Mouse (Mus musculus) forebrain, embryonic 10.5 days (tissue): ENCODE measurements at regions not wholly inside any gene's neighbourhood (a gene's known extent, or its start where the extent isn't known, plus 50 kb on each side); places are given as distances from the start of the nearest gene placed in this dataset.

Experiments used
- DNase-seq: peaks from one replicate; pipeline ENCODE4 v3.0.0-alpha.2; 2017; ENCODE audit warnings: low spot score; ENCODE audit errors: extremely low spot score
- H3K27ac ChIP-seq: fragments of 300-500 bp; sonication (generic); 2 replicates; pipeline ENCODE4 v1.5.1; 2016; ENCODE audit warnings: mild to moderate bottlenecking
- H3K27me3 ChIP-seq: fragments of 300-500 bp; sonication (generic); 2 replicates; pipeline ENCODE4 v1.6.1; 2016; ENCODE audit warnings: mild to moderate bottlenecking; ENCODE audit not compliant: poor library complexity, severe bottlenecking
- H3K36me3 ChIP-seq: fragments of 300-500 bp; sonication (generic); replicated peaks from 2 replicates; pipeline ENCODE4 v1.6.1; 2016; ENCODE audit warnings: mild to moderate bottlenecking, moderate library complexity
- H3K4me1 ChIP-seq: fragments of 300-500 bp; sonication (generic); 2 replicates; pipeline ENCODE4 v1.6.1; 2016
- H3K4me3 ChIP-seq: fragments of 300-500 bp; sonication (generic); 2 replicates; pipeline ENCODE4 v1.5.1; 2016; ENCODE audit warnings: mild to moderate bottlenecking, moderate library complexity
- H3K9me3 ChIP-seq: fragments of 300-500 bp; sonication (generic); 2 replicates; pipeline ENCODE4 v1.6.1; 2016; ENCODE audit warnings: mild to moderate bottlenecking, moderate library complexity
- WGBS: fragments of 180-500 bp; shearing (Covaris S2); methylation state at CpG from one replicate; pipeline ENCODE4 v1.1.7; 2016; 5-methylcytosine and 5-hydroxymethylcytosine counted together

DNA sequence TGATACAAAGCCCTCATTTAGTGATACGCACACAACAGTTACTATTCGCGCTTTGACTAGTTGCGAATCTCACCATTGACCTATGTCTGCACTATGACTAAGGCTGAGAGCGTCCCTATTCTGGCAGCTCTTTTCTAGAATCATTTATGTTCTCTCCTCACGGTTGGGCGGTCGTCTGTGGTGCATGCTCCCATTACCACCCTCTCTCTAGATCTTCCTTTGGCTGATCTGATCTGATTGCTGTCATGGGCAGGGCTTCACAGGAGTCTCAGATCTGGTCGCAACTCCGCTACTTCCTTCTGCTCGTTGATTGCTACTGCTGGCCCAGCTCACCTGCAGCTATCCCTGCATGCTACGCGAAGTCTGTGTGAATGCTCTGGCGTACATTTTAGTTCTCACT, 239.2 kb upstream of the BC052040 start:
- DNase-seq, result no peak
- Histone ChIP-seq H3K27me3 (peaks cover 74% of the 10 kb centered on the region), H3K27ac (no peak overlapping the region), H3K36me3 (no peaks in the 10 kb centered on the region), H3K4me1 (peaks cover 18% of the 10 kb centered on the region), H3K9me3 (no peaks in the 10 kb centered on the region), H3K4me3 (no peak overlapping the region)
- 92% methylated on average over 14 of the region's 14 CpGs for WGBS

DNA sequence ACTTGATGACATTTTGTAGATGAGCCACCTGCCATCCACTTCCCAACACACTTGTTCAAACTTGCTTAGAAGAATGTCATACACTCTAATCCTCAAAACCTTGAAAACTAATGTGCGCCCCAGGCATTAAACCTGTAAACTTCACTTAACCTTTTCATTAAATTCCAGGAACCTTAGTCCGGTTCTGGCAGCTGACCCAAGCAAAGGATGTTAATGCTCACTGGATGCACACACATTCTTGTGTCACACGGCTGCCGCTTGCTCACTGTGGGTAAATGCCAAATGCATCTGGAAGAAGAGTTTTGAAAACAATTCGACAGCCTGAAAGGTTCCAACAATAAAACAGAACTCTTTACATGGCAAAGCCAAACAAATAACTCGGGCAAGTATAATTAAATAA, 235.0 kb upstream of the BC052040 start:
- Histone ChIP-seq H3K4me1 (0 out of 2 replicates have a peak, but pooled peaks cover 13% of the 10 kb centered on the region), H3K27ac (no peak overlapping the region)
- WGBS, result 78% methylated on average over 6 of the region's 6 CpGs

DNA sequence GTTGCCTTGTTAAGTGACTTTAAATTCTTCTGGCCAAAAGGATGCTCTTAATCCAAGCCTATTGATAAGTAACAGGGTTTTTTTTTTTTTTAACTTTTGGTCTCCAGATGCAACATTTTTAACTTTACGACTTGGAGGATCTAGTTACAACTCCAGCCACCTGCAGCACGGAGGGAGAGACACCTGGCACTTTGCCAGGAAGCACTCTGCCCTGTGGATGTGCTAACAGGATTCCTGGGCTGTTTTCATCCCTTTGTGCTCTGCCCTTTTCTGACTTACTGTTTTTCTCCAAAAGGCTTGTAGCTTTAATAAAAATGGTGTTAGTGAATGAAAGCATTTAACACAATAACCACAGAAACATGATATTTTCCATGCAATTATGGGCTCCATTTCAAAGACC, 233.3 kb upstream of the BC052040 start:
- Histone ChIP-seq H3K36me3 (no peaks in the 10 kb centered on the region), H3K4me3 (no peak overlapping the region), H3K4me1 (0 out of 2 replicates have a peak, but pooled peaks cover 13% of the 10 kb centered on the region), H3K27me3 (peaks cover 39% of the 10 kb centered on the region), H3K9me3 (no peaks in the 10 kb centered on the region), H3K27ac (no peak overlapping the region)
- no peak for DNase-seq
- 48% methylated on average over 2 of the region's 2 CpGs for WGBS

More for the DNA sequence above, 235.0 kb upstream of the BC052040 start:
- H3K4me3 ChIP-seq, result no peak overlapping the region
- H3K9me3 ChIP-seq, result no peaks in the 10 kb centered on the region
- peaks cover 56% of the 10 kb centered on the region for H3K27me3 ChIP-seq
- no peaks in the 10 kb centered on the region for H3K36me3 ChIP-seq
- no peak for DNase-seq

DNA sequence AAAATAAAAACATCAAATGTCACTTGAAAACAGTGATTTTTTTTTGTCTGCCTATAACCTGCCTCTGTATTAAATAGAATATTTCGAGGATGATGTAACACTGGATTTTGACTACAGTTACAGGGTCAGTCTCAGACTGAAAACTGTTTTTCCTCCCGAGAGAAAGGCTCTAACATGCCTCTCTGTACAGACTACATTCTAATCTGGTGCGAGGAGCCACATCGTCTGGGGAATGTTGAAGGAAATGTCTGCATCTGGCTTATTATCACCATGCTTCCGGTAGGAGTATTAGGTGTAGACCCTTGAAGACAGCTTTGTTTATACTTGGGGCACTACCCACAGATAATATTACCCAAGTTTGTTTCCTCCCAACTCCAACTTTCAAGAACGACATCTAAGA, 210.4 kb upstream of the BC052040 start:
- Histone ChIP-seq H3K4me3 (no peak overlapping the region), H3K9me3 (no peaks in the 10 kb centered on the region), H3K36me3 (no peaks in the 10 kb centered on the region), H3K27ac (no peak overlapping the region), H3K4me1 (peaks cover 13% of the 10 kb centered on the region), H3K27me3 (no peaks in the 10 kb centered on the region)
- 89% methylated on average over 6 of the region's 6 CpGs for WGBS
- no peak for DNase-seq

DNA sequence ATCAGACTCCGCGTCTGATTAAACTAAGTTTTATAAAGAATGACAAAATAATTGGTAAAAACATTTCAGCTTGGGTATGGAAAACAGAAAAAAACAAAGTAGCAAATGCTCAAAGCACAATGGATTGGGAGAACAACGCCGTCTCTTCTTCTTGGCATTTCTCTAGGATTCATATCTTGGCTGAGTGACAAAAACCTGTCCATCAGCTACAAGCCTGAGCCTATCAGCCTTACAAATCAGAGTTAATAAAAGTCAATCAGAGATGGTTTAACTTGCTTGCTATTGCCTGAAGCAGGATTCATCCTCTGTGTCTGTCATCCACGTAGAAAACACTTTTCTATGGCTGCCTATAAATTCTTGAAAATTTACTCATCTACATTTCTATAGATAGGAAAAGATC, 206.2 kb upstream of the BC052040 start:
- 95% methylated on average over 5 of the region's 5 CpGs for WGBS
- no peak for DNase-seq
- H3K9me3 ChIP-seq, result no peaks in the 10 kb centered on the region
- H3K36me3 ChIP-seq, result no peaks in the 10 kb centered on the region
- no peaks in the 10 kb centered on the region for H3K4me1 ChIP-seq
- H3K27ac ChIP-seq, result no peak overlapping the region
- no peaks in the 10 kb centered on the region for H3K27me3 ChIP-seq
- no peak overlapping the region for H3K4me3 ChIP-seq

DNA sequence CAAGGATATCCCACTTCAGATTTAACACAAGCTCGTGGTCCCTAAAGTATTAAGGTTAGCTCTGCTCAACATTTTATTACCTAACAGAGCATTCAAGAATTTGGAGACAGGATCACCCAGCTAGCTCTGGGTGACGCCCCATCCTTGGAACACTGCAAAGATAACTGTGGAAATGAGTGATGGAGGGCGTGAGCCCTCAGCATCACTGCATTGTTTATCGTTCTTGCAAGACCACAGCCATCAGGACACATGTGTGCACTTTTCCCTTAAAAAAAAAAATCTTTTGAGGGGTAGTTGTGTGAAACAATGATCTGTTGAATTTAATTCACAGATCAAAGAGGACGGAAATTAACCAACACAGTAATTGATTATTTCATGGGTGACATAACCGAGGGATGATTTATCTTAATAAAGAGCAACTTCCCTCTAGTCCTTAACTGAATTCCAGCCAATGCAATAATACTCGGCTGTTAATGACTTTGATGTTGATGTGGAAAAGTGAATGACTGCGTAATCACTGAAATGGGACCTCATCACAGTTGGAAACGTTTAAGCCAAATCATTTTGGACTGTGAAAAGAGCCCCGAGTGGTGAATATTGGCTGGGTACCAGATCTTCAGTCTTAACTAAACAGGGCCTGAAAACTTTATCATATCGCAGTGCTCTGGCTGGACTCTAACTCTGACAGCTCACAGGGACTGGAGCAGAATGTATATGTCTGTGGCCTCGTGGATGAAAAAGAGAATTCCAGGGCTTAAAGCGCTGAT, 196.9 kb upstream of the BC052040 start:
- H3K4me1 ChIP-seq, result peaks cover 21% of the 10 kb centered on the region
- no peak for DNase-seq

DNA sequence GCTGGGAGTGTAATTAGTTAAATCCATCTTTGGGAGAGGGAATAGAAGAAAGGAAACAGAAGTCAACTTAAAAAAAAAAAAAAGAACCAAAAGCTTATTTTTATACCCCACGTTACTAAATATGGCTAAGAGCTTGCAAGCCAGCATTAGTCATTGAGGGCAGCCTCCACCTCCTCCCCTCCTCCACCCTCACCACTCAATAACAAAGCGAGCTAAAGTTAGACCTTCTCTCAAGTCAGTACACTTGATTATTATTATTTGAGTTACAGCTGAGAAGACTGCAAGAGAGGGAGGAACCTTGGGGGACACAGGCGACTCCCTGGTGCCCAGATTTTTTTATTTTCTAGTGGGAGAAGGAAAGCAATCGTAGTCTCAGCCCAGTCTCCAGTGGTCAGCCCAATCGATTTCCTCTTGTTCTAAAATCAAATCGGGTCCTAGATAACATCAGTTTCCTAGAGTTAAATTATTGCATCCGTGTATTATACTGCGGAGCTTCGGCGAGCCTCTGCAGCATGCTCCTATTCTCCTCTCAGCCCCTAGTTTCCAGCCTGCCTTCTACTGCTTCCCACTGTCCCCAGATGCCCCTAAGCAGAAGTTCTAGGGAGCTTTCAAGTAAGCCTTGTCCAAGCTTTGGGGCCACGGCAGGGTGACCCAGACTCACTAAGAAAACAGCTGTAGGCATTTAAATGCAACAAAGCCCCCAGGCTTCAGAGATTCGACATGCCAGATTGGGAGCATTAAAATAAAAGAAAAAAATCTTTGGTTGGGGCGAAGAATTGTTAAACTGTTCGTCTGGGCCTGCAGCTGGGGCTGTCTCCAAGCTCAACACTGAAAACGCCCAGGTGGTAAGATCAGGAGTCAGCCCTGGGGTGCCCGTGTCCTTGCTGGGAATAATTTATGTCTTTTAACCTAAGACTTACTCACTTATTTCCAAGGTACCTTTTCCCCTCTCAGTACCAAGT, 196.0 kb upstream of the BC052040 start:
- H3K9me3 ChIP-seq, result no peaks in the 10 kb centered on the region
- peaks cover 21% of the 10 kb centered on the region for H3K4me1 ChIP-seq
- H3K4me3 ChIP-seq, result no peak overlapping the region
- H3K36me3 ChIP-seq, result no peaks in the 10 kb centered on the region
- H3K27me3 ChIP-seq, result no peaks in the 10 kb centered on the region
- H3K27ac ChIP-seq, result peak overlapping the region; percentile 53; the same call in 1 of the 2 replicates
- DNase-seq, result no peak
- 63% methylated on average over 16 of the region's 16 CpGs for WGBS

More for the DNA sequence above, 196.9 kb upstream of the BC052040 start:
- Histone ChIP-seq H3K4me3 (no peak overlapping the region), H3K36me3 (no peaks in the 10 kb centered on the region), H3K27ac (no peak overlapping the region), H3K27me3 (no peaks in the 10 kb centered on the region), H3K9me3 (no peaks in the 10 kb centered on the region)
- WGBS, result 65% methylated on average over 13 of the region's 13 CpGs

DNA sequence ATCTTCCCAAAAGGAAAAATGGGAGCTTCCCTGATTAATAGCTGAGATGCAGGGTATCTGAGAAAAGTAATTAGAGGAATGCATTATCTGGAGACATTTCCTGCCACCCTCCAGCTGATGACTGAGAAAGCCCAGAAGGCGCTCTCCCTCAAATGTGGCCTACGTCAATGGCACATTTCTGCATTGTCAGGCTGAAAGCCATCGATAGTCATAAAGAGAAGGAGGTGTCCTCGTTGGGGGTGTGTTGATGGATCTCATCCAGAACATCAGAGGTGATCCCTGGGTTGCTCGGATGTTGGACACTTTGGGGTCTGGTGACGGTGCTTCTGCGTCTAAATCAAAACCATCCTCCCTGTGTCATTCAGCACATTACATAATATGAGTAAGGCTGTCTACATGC, 189.9 kb upstream of the BC052040 start:
- Histone ChIP-seq H3K4me1 (no peaks in the 10 kb centered on the region), H3K4me3 (no peak overlapping the region), H3K9me3 (no peaks in the 10 kb centered on the region), H3K27me3 (no peaks in the 10 kb centered on the region), H3K36me3 (no peaks in the 10 kb centered on the region), H3K27ac (no peak overlapping the region)
- no peak for DNase-seq
- WGBS, result 88% methylated on average over 7 of the region's 7 CpGs

DNA sequence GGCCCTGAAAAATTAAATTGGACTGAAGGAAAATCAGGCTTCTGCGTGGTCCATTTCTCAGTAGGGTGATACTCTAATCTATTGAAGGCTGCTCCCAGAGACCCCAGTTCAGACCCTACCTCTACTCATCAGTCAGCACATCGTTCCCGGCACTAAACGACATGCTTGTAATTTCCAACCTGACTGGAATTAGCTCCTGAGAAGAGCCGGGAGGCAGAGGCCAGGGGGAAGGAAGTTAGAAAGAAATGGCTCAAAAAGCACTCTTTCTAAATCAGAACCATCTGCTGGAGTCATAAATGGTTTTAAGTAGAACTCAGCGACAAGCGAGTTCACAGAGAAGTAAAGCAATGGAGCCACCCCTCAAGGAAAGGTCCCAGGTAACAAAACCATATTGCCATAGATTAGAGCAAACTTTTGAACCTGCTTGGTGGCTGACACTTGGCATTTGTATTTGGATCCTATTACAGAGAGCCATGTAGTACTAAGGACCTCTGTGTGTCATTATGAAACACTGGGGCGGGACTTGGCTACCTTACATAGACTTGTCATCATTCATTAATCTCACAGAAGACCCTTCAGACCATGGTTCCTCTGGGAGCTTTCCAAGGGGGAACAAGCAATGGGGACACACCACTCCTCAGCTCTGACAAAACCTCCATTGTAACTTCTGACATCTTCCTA, 189.3 kb upstream of the BC052040 start:
- no peak overlapping the region for H3K4me3 ChIP-seq
- WGBS, result 74% methylated on average over 8 of the region's 8 CpGs
- DNase-seq, result no peak

DNA sequence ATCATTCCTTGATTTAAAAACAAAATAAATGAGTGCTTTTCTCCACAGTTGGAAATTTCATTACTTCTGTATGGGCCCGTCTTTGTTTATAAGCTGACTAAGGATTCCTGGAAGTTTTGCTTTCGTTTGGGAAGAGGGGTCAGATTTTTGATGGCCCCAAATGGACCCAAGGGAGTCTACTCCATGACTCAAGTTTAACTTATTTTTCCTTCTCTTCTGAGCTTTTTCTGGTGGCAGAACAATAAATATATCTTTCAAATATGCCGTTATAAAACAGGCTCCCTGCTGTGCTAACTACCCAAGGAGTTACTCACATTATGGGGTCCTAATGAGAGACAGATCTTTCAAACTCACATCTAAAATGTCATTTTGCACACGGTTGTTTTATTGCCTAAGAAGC, 187.4 kb upstream of the BC052040 start:
- Histone ChIP-seq H3K4me1 (no peaks in the 10 kb centered on the region), H3K9me3 (no peaks in the 10 kb centered on the region), H3K27ac (no peak overlapping the region), H3K36me3 (no peaks in the 10 kb centered on the region), H3K4me3 (no peak overlapping the region), H3K27me3 (no peaks in the 10 kb centered on the region)
- DNase-seq, result no peak
- WGBS, result 76% methylated on average over 4 of the region's 4 CpGs

More for the DNA sequence above, 189.3 kb upstream of the BC052040 start:
- no peak overlapping the region for H3K27ac ChIP-seq
- H3K36me3 ChIP-seq, result no peaks in the 10 kb centered on the region
- H3K9me3 ChIP-seq, result no peaks in the 10 kb centered on the region
- no peaks in the 10 kb centered on the region for H3K4me1 ChIP-seq
- H3K27me3 ChIP-seq, result no peaks in the 10 kb centered on the region

DNA sequence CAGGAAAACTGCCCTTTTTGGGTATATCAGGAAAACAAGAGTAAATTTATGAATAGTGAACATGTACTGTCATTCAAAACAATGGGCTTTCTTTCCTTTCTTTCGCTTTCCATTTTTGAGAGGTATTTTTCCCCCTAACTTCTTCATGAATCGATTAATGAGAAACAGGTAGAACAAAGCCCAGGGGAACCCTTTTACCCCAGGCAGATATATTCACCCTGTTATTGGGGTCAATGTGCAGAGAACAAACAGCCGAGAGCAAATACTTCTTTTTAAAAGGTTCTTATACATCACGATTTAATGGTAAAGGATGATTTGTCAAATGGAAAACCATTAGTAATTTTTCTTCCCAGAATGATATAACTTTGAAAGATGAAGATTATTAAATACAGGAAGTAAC, 183.0 kb upstream of the BC052040 start:
- 90% methylated on average over 4 of the region's 4 CpGs for WGBS
- DNase-seq, result no peak

DNA sequence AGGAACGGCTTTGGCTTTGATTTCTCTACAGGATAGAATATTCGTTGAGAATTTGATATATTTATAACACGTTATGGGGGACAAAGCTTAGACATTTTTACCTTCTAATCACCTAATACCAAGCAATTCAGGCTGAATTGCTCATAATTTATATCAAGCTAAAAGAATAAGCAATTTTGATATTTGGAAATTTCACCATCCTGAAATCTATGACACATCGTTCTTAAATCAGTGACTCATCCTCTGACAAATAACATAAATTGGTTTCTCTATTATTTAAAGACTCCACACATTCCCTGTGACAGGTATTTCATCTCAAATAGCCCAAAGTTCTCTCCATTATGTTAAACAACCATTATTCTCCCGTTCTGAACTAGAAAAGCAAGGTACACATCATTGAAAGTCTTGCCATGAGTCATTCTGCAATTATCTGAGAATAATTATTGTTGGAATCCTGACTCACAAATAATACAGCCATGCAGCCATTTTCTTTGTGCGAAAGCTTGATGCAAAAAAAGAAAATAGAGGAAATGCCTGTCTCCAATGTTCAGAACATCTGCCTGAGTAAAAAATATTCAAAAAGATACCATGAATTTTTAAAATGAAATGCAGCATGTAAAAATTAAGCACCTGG, 182.3 kb upstream of the BC052040 start:
- H3K27ac ChIP-seq, result no peak overlapping the region
- H3K36me3 ChIP-seq, result no peaks in the 10 kb centered on the region
- DNase-seq, result no peak
- no peaks in the 10 kb centered on the region for H3K9me3 ChIP-seq
- no peaks in the 10 kb centered on the region for H3K4me1 ChIP-seq
- WGBS, result 88% methylated on average over 6 of the region's 6 CpGs
- H3K4me3 ChIP-seq, result no peak overlapping the region
- no peaks in the 10 kb centered on the region for H3K27me3 ChIP-seq

More for the DNA sequence above, 183.0 kb upstream of the BC052040 start:
- Histone ChIP-seq H3K36me3 (no peaks in the 10 kb centered on the region), H3K4me3 (no peak overlapping the region), H3K9me3 (no peaks in the 10 kb centered on the region), H3K27ac (no peak overlapping the region), H3K27me3 (no peaks in the 10 kb centered on the region), H3K4me1 (no peaks in the 10 kb centered on the region)
